Mouse (Mus musculus) liver, embryonic 18 days (tissue): ENCODE data around the gene Prss50. TPM values are rescaled to one million over a fixed set of nuclear protein-coding genes. Genes with fewer than 3 reads are reported as not detected.

ENCODE experiments used
- polyA plus RNA-seq: library from polyadenylated mRNA; depleted of rRNA; stranded (reverse); fragments of >200 nt; gene quantifications from 2 replicates; pipeline ENCODE4 v1.2.3, GENCODE M21; 2012; rRNA removed

The Prss50 gene
- 1.5 and 1.6 TPM in 2 replicates for polyA plus RNA-seq

GRCm38 (mm10) chr9:110857781-110858472, at the start of gene Prss50:
Gene Prss50, plus strand, starts transcription at chr9:110857967.

DNA sequence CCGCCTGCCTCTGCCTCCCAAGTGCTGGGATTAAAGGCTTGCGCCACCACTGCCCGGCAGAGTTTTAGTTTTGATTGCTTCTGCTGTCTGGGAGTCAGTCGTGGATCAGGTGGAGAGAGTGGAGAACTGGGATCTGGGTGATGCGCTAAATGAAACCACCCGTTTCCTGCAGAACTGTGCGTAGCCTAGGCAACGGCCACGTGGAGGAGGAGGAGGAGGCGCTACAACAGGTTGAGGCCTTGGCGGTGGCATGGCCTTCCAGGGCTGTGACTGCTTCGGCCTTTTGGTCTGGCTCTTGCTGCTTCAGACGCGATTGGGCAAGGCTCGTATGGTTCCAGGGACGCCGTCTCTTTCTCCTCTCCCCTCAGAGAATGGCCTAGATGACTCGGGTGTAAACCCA, 44.0 kb upstream of the Prss50 start, which contains the start of gene Prss44:
Gene Prss44 (plus strand): TSS at position 206 of the 400 bp plus-strand sequence.

DNA sequence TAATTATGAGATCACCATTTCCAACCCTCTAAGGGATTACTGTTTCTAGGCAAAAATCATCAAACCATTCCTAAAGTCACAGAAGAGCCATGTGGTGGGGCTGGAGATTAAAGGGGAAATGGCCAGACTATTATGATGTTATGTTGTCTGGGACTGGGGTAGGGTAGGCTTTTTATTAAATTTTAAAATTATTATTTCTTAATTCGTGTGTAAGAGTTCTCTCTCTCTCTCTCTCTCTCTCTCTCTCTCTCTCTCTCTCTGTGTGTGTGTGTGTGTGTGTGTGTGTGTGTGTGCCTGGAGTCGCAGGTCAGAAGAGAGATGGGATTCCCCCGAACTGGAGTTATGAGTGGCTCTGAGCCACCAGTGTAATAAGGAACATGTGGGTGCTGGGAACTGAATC, 31.4 kb upstream of the Prss50 start, which contains the start of gene Prss43:
Gene Prss43 (plus strand): TSS at position 301 of the 400 bp plus-strand sequence.

GRCm38 (mm10) chr9:110834411-110834810, 23.4 kb upstream of the Prss50 start, which contains the start of gene Prss45:
Gene Prss45, plus strand, starts transcription at chr9:110834588.

GRCm38 (mm10) chr9:110844206-110844605, 13.6 kb upstream of the Prss50 start, which contains the start of gene Prss46:
Gene Prss46, plus strand, starts transcription at chr9:110844506.

DNA sequence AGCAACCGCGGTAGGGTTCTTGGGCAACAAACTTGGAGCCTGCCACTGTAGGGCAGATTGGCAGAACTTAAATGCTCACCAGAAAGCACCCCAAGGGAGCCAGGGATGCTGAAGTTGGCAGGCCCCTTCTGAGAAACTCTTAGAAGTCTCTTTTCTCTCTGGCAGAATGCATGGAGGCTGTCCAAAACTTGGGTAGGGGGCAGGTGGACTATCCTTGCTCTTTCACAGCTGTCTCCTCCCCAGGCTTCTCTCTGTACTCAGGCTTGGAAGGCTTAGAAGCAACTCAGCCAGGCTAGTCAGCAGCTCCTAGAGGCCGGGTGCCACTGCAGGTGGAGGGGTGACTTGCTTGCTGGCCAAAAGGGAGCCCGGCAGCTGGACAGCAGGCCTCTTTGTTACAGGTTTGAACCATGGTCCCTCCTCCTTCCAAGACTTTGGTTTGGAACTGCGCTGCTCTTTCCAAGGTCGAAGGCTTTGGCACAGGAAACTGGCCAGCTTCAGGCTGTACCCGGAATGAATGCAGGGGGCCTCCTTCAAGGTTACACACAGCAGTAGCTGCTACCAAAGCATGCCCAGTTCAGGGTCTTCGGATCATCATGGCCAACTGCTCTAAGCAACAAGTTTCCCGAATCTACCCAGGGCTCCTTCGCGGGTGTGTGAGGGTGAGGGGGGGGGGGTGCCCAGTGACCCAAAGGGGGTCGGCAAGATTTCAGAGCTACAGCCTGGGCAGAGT, 21.6 kb downstream of the Prss50 start, which contains the start of gene Als2cl:
Gene Als2cl (plus strand): TSS at position 680 of the 730 bp plus-strand sequence.

GRCm38 (mm10) chr9:110879998-110880561, 22.3 kb downstream of the Prss50 start, which contains the start of gene Tmie:
Gene Tmie, minus strand, starts transcription at chr9:110880113.

Other genes with a start within 250 kb of the Prss50 start
- gene Nradd, start 233.5 kb upstream of the Prss50 start, polyA plus RNA-seq = 1.8 TPM in 2 replicates
- gene Nbeal2, start 203.8 kb upstream of the Prss50 start, polyA plus RNA-seq = 6.3 and 7.9 TPM in 2 replicates
- 59.7 and 60.4 TPM in 2 replicates for gene Ccdc12, start 201.5 kb upstream of the Prss50 start, polyA plus RNA-seq
- gene Myl3, start 116.1 kb upstream of the Prss50 start, polyA plus RNA-seq = 0.08 TPM in 1 of 2 replicates, not detected in the other
- gene Pth1r, start 110.8 kb upstream of the Prss50 start, polyA plus RNA-seq = 2.5 and 3.2 TPM in 2 replicates
- not detected in 2 replicates for gene Prss42, start 59.8 kb upstream of the Prss50 start, polyA plus RNA-seq
- gene Prss44, start 44.0 kb upstream of the Prss50 start, polyA plus RNA-seq = not detected in 2 replicates
- not detected in 2 replicates for gene Prss43, start 31.3 kb upstream of the Prss50 start, polyA plus RNA-seq
- gene Prss45, start 23.4 kb upstream of the Prss50 start, polyA plus RNA-seq = 0.03 TPM in 1 of 2 replicates, not detected in the other
- not detected in 2 replicates for gene Prss46, start 13.5 kb upstream of the Prss50 start, polyA plus RNA-seq
- gene Als2cl, start 21.9 kb downstream of the Prss50 start, polyA plus RNA-seq = 5.9 and 6.7 TPM in 2 replicates
- gene Tmie, start 22.1 kb downstream of the Prss50 start, polyA plus RNA-seq = 4.0 and 4.3 TPM in 2 replicates
- not detected in 2 replicates for gene Fam240a, start 58.9 kb downstream of the Prss50 start, polyA plus RNA-seq
- 0.02 TPM in 1 of 2 replicates, not detected in the other for gene Tdgf1, start 88.2 kb downstream of the Prss50 start, polyA plus RNA-seq
- gene Lrrc2, start 93.6 kb downstream of the Prss50 start, polyA plus RNA-seq = 0.05 and 0.10 TPM in 2 replicates
- 39.5 and 40.2 TPM in 2 replicates for gene Rtp3, start 132.6 kb downstream of the Prss50 start, polyA plus RNA-seq
- gene Ltf, start 161.3 kb downstream of the Prss50 start, polyA plus RNA-seq = 108 and 154 TPM in 2 replicates
- gene Ccrl2, start 199.6 kb downstream of the Prss50 start, polyA plus RNA-seq = 5.9 and 7.2 TPM in 2 replicates